Mouse (Mus musculus) thymus, postnatal 0 days (tissue): ENCODE data around the gene Grk6. TPM values are rescaled to one million over a fixed set of nuclear protein-coding genes. Genes with fewer than 3 reads are reported as not detected.
A peak's percentile ranks its signal among the peaks of the same experiment; 100 is the strongest.

ENCODE experiments used
- DNase-seq: peaks from one replicate; pipeline ENCODE4 v3.0.0-alpha.2; 2015; ENCODE audit warnings: low spot score
- polyA plus RNA-seq: library from polyadenylated mRNA; unstranded; fragments of >200 nt; fragmentation: Nextera tagmentation; extraction: Ambion mirVana; gene quantifications from 2 replicates; pipeline ENCODE4 v1.2.1, GENCODE M21; 2015

The Grk6 gene
- polyA plus RNA-seq, 1 experiment from 2014 or later = 87.8 TPM

GRCm38 (mm10) chr13:55483071-55483470, 38.2 kb downstream of the Grk6 start:
- no peak for DNase-seq

- DNase-seq = no peak
These were observed 38.7 kb downstream of the Grk6 start for GRCm38 (mm10) chr13:55483593-55483992.

GRCm38 (mm10) chr13:55484520-55485088, 39.7 kb downstream of the Grk6 start:
- DNase-seq = peak; percentile 61

GRCm38 (mm10) chr13:55486029-55486794, 41.3 kb downstream of the Grk6 start:
- DNase-seq = no peak

GRCm38 (mm10) chr13:55486916-55487577, 42.2 kb downstream of the Grk6 start:
- no peak for DNase-seq

DNA sequence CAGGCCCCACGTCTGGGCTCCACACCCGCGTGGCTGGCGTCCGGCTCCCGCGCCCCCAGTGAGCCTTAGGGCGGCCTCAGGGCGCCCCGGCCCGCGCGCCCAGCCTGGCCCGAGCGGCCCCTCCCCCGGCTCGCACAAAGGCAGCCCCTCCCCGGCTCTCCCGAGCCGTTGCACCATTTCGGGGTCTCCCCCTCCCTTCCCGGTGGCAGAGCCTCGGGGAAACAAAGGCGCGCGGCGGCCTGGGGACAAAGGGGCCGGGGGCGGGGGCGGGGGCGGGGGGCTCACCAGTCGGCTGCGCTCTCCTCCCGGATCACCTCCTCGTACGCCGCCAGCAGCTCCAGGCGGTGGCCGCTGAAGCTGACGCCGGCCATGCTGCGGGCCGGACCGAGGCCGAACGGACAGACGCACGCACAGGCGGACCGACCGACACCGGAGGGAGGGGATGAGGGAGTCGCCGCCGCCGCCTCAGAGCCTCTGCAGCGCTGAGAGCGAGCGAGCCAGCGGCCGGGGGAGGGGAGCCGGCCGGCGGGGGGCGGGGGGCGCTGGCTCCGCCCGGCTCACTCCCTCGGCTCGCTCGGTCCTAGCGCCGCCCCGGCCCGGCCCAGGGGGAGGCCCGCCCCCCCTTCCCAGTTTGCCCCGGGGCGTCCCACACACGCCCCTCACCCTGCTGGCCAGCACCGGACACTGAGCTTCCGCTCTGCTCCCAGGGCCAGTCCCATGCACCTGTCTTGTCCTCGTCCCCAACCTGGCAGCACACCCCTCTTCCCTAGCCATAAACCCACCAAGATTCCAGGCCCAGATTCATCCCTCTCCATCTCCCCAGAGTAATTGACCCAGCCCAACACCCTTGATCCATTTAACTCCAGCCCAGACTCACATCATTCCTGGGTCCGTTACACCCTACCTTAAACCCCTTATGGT, 43.0 kb downstream of the Grk6 start, which contains the start of gene Dbn1:
Gene Dbn1, minus strand, starts transcription at position 534 of the 921 bp plus-strand sequence.
- DNase-seq = no peak

DNA sequence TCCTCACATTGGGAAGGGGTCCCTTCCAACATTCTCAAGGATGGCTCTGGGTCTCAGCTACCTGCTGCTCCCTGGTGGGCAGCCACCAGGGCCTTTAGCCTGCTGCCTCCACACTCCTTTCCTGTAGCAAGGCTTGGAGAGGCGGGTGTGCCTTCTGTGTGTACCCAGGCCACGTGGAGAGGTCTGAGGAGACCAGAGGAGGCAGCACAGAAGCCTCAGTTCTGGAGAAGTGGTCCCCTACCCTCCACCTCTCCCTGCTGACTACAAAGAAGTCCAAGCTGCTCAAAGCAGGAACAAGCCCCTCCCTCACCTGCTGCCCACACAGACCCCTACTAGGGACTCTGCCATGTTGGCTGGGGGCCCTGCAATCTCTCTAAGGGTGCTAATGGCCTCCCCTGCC, 49.4 kb downstream of the Grk6 start:
- no peak for DNase-seq

DNA sequence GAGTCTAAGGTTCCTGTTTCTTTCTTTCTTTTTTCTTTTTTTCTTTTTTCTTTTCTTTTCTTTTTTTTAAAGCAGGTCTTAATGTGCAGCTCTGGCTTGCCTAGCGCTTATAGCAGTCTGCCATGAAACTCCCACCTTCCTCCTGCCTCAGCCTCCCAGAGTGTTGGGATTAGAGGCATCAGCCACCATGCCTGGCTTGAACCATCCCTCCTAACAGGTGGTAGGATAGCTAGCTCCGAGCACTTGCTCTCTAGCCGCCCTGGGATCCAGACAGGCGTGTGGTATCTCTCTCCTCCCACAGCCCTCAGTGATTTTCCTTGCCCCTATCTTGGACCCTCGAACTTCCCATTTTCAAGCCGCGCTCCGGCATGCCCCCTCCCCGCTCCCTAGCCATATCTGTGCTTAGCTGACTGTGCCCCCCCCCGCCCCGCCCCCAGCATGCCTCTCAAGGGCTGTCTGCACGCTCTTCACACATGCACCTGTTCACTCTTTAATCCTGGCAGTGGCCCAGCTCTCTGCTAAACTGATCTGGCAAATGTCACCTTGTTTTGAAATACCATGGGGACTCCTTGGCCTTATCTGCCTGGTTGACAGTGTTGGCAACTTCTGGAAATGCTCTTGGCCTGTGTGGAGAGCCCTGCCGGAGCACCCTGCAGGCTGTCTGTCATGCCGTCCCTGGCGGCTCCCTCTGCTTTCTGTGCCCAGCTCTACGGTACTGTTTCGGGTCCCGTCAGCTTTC, 50.2 kb downstream of the Grk6 start:
- DNase-seq = no peak

GRCm38 (mm10) chr13:55495702-55496101, 50.8 kb downstream of the Grk6 start:
- DNase-seq = no peak

DNA sequence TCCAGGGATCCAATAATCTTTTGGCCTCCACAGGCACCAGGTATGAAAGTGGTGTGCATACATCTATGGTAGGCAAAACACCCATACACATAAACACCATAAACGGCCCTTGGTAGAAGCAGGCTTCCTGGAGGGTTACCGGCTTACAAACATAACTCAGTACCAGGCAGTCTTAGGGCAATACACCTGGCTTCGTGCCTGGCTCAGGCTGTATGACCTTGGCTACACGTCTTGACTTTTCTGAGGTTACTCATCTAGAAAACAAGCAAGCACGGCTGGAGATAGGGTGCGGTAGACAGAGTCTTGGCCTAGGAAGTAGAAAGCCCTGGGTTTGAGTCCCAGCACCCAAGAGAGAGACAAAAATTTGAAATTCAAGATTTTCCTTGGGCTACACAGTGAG, 51.8 kb downstream of the Grk6 start:
- no peak for DNase-seq

GRCm38 (mm10) chr13:55498906-55499305, 54.0 kb downstream of the Grk6 start:
- DNase-seq = no peak

GRCm38 (mm10) chr13:55500575-55500974, 55.7 kb downstream of the Grk6 start:
- no peak for DNase-seq

- DNase-seq = no peak
These were observed 57.5 kb downstream of the Grk6 start for GRCm38 (mm10) chr13:55502405-55502804.

GRCm38 (mm10) chr13:55504390-55504789, 59.5 kb downstream of the Grk6 start:
- no peak for DNase-seq

GRCm38 (mm10) chr13:55505810-55506209, 60.9 kb downstream of the Grk6 start:
- no peak for DNase-seq

DNA sequence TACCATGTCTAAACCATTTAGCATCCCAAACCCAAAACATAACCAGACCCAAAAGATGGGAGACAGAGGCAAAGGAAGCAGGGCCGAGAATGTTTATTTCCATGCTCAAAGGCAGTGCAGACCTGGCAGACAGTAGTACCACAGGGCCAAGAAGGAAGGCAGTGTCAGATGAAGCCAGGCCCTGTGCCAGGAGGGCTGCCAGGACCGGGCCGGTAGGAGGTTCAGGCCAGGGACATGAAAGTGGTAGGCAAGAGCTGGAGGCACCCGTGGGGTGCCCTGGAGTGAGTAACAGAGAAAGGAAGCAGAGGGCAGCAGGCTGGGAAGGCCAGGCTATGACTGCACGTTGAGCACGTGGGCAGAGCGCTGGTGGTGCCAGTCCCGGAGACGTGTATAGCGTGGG, 61.8 kb downstream of the Grk6 start:
- no peak for DNase-seq

DNA sequence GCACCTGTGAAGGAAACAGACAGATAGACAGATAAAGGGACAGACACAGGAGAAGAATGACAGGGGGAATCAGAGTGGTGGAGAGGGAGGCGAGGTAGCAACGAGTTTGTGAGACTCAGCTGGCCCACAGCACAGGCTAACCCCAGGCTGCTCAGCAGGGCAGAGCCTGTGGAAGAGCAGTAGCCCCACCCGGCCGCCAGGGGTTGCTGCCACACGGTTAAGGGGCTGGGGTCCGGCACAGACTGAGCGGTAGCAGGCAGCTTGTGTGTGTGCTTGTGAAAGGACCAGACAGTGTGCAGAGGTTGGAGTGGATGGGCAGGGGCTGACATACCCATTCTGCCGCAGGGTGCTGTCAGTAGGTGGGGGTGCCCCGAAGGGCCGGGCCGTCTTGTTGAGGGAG, 63.0 kb downstream of the Grk6 start:
- DNase-seq = peak; percentile 35

DNA sequence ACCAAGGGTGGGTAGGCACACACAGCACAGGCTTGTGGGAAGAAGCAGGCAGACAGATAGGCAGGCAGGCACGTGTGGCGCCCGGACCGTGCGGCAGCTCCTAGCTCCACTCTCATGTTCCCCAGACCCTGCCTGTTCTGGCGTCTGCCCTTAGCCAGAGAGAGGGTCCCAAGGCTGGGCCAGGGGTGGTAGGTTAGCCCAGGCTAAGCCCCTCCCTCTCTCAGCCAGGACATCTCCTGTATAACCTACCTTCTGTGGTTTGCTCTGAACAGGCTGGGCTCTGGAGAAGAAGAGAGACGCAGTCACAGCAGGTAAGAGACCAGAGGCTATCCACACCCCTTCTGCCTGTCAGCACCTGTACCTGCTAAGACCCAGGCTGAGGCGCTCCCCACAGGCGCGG, 63.7 kb downstream of the Grk6 start:
- DNase-seq = no peak

- DNase-seq = no peak
These were observed 65.4 kb downstream of the Grk6 start for GRCm38 (mm10) chr13:55510332-55510667.
